Comparison of ENCODE assay signal across 9 mouse cellular contexts in genomic region chr15:82014745-82015391, GRCm38 (mm10). TPM values are rescaled to one million over a fixed set of nuclear protein-coding genes. Genes with fewer than 3 reads are reported as not detected.
DNase-seq lines count a peak whose midpoint lies in the region; ATAC-seq and TF ChIP-seq lines count a peak whose summit lies in the region.
"Had no signal": no experiment of that assay in that cellular context is flagged by ENCODE, and none has a peak within 500 bp of the region (broad histone marks: within the 10 kb centered on the region; RNA-seq: fewer than 3 reads in every experiment).

No protein-coding gene starts in this region.

- H3K9ac ChIP-seq in forebrain, embryonic 12.5 days: peak overlapping the region; percentile 94
- H3K9ac ChIP-seq in liver, embryonic 14.5 days (replicated peaks): peak overlapping the region; percentile 87

- H3K36me3 ChIP-seq in heart, embryonic 10.5 days: peaks cover 15% of the 10 kb centered on the region
- peaks cover 20% of the 10 kb centered on the region for H3K36me3 ChIP-seq in C2C12 (ENCODE audit: control insufficient read depth, insufficient read depth)
- peaks cover 15% of the 10 kb centered on the region for H3K36me3 ChIP-seq in forebrain, embryonic 12.5 days (replicated peaks)
- H3K36me3 ChIP-seq in liver, embryonic 14.5 days (replicated peaks; ENCODE audit: control insufficient read depth, insufficient read depth, low read depth): peaks cover 6% of the 10 kb centered on the region

- ATAC-seq in forebrain, embryonic 12.5 days (ENCODE audit: low FRiP score): no peak
- no peak for ATAC-seq in liver, embryonic 14.5 days (ENCODE audit: insufficient read depth)
- no peak for ATAC-seq in megakaryocyte progenitor cell, adult 5-6 weeks (replicated peaks; ENCODE audit: poor library complexity)
- no peak for ATAC-seq in cerebellum, adult (ENCODE audit: insufficient number of reproducible peaks, low FRiP score, low TSS enrichment)

- H3K27me3 ChIP-seq in heart, embryonic 10.5 days (ENCODE audit: insufficient read depth, poor library complexity, severe bottlenecking): no peaks in the 10 kb centered on the region
- no peaks in the 10 kb centered on the region for H3K27me3 ChIP-seq in C2C12 (ENCODE audit: control insufficient read depth, insufficient read depth, insufficient read length)
- H3K27me3 ChIP-seq in forebrain, embryonic 12.5 days: no peaks in the 10 kb centered on the region
- no peaks in the 10 kb centered on the region for H3K27me3 ChIP-seq in liver, embryonic 14.5 days (ENCODE audit: control insufficient read depth, insufficient read depth, low read length)

- 27% methylated on average over 9 of the region's 9 CpGs for WGBS in heart, embryonic 10.5 days
- 16% methylated on average over 9 of the region's 9 CpGs for WGBS in forebrain, embryonic 12.5 days
- 15% methylated on average over 9 of the region's 9 CpGs for WGBS in liver, embryonic 14.5 days (ENCODE audit: insufficient replicate concordance)

- H3K9me3 ChIP-seq in heart, embryonic 10.5 days: no peaks in the 10 kb centered on the region
- H3K9me3 ChIP-seq in forebrain, embryonic 12.5 days: no peaks in the 10 kb centered on the region
- no peaks in the 10 kb centered on the region for H3K9me3 ChIP-seq in liver, embryonic 14.5 days (ENCODE audit: control insufficient read depth, low read length)

- H3K4me2 ChIP-seq in forebrain, embryonic 12.5 days: peak overlapping the region; percentile 94
- H3K4me2 ChIP-seq in liver, embryonic 14.5 days (ENCODE audit: low read depth): peak overlapping the region; percentile 89

- no peak for TF ChIP-seq EP300 in liver, embryonic 14.5 days (IDR thresholded peaks at IDR 0.05; ENCODE audit: low read depth)

- peaks cover 47% of the 10 kb centered on the region for H3K79me3 ChIP-seq in C2C12 (ENCODE audit: low read depth)

- peak overlapping the region; percentile 80 for H3K4me3 ChIP-seq in heart, embryonic 10.5 days
- peak overlapping the region; percentile 95 for H3K4me3 ChIP-seq in C2C12 (ENCODE audit: insufficient read depth, poor library complexity, severe bottlenecking)
- H3K4me3 ChIP-seq in forebrain, embryonic 12.5 days (replicated peaks): peak overlapping the region; percentile 92
- peak overlapping the region; percentile 78 to 84 for H3K4me3 ChIP-seq in liver, embryonic 14.5 days (ENCODE audit: insufficient read depth in 1 of 2, low read depth in 2 of 2, low read length in 2 of 2)

- peaks cover 29% of the 10 kb centered on the region for H3K4me1 ChIP-seq in heart, embryonic 10.5 days
- peaks cover 22% of the 10 kb centered on the region for H3K4me1 ChIP-seq in forebrain, embryonic 12.5 days
- peaks cover 2 to 20% of the 10 kb centered on the region in 2 experiments for H3K4me1 ChIP-seq in liver, embryonic 14.5 days (replicated peaks; ENCODE audit: control insufficient read depth in 2 of 2, insufficient read depth in 2 of 2, low read length in 1 of 2)

- H3ac ChIP-seq in C2C12 (ENCODE audit: control insufficient read depth, insufficient read length, low read depth): peak overlapping the region; percentile 86

- H3K79me2 ChIP-seq in C2C12 (ENCODE audit: control insufficient read depth, insufficient read depth): peaks cover 78% of the 10 kb centered on the region

- no peak for DNase-seq in heart, embryonic 10.5 days (ENCODE audit: low spot score)
- DNase-seq in heart, adult 8-10 months (ENCODE audit: low spot score): no peak
- no peak for DNase-seq in liver, embryonic 14.5 days (ENCODE audit: low read depth in 3 of 3, low spot score in 3 of 3)
- no peak for DNase-seq in ovary, postnatal 10 days (ENCODE audit: low spot score)

- no peak for TF ChIP-seq CTCF in C2C12 (IDR thresholded peaks at IDR 0.05; ENCODE audit: control insufficient read depth, insufficient read depth, insufficient read length)
- no peak for TF ChIP-seq CTCF in liver, embryonic 14.5 days (IDR thresholded peaks at IDR 0.05; ENCODE audit: low read depth)

- H3K27ac ChIP-seq in heart, embryonic 10.5 days: peak overlapping the region; percentile 90; the same call in 1 of the 2 replicates
- no peak overlapping the region for H3K27ac ChIP-seq in forebrain, embryonic 12.5 days
- no peak overlapping the region; the same call in 1 of the 2 replicates for H3K27ac ChIP-seq in liver, embryonic 14.5 days

TF ChIP-seq in C2C12, 6 proteins besides CTCF, POLR2A, EP300 and RAD21:
- TF ChIP-seq CEBPB (IDR thresholded peaks at IDR 0.05; ENCODE audit: low read depth): no peak
- TF ChIP-seq MAX (IDR thresholded peaks at IDR 0.05): no peak

RNA-seq across cellular contexts. Expression of gene Desi1, which starts 18.8 kb away (rescaled TPM):
- polyA plus RNA-seq in heart, embryonic 10.5 days (2016; fragmentation: Nextera tagmentation; extraction: Ambion mirVana): 26.7 and 27.5 TPM in 2 replicates
- total RNA-seq in heart, adult 8-10 months (2022): 10 to 100 TPM; 19.5 to 33.9 (median 28.2) TPM
- polyA plus RNA-seq in C2C12 (2012; fragmentation: generic; extraction: Trizol): 56.6 TPM
- polyA plus RNA-seq in forebrain, embryonic 12.5 days (2016; fragmentation: Nextera tagmentation; extraction: Ambion mirVana): 39.2 and 40.7 TPM in 2 replicates
- polyA plus RNA-seq in liver, embryonic 14.5 days (2012; rRNA removed): 8.3 and 9.3 TPM in 2 replicates
- 8.6 and 11.3 TPM in 2 replicates for polyA plus RNA-seq in liver, embryonic 14.5 days (2014; fragmentation: Nextera tagmentation; extraction: Ambion mirVana)
- 32.6 and 38.4 TPM in 2 replicates for total RNA-seq in megakaryocyte progenitor cell, adult 5-6 weeks (2015)
- 7.1 and 9.2 TPM in 2 replicates for total RNA-seq in megakaryocyte progenitor cell, adult 5-6 weeks (2017)

RNA-seq across cellular contexts. Expression of gene Xrcc6, which starts 27.2 kb away (rescaled TPM):
- polyA plus RNA-seq in heart, embryonic 10.5 days (2016; fragmentation: Nextera tagmentation; extraction: Ambion mirVana): 98.6 and 99.8 TPM in 2 replicates
- 10 to 100 TPM; 20.9 to 28.1 (median 26.8) TPM for total RNA-seq in heart, adult 8-10 months (2022)
- polyA plus RNA-seq in C2C12 (2012; fragmentation: generic; extraction: Trizol): 53.7 TPM
- polyA plus RNA-seq in forebrain, embryonic 12.5 days (2016; fragmentation: Nextera tagmentation; extraction: Ambion mirVana): 58.5 and 64.4 TPM in 2 replicates
- polyA plus RNA-seq in liver, embryonic 14.5 days (2012; rRNA removed): 13.9 and 22.1 TPM in 2 replicates
- polyA plus RNA-seq in liver, embryonic 14.5 days (2014; fragmentation: Nextera tagmentation; extraction: Ambion mirVana): 52.9 and 62.3 TPM in 2 replicates
- total RNA-seq in megakaryocyte progenitor cell, adult 5-6 weeks (2015): 75.3 and 108 TPM in 2 replicates
- total RNA-seq in megakaryocyte progenitor cell, adult 5-6 weeks (2017): 135 and 249 TPM in 2 replicates

RNA-seq across cellular contexts. Expression of gene Snu13, which starts 32.5 kb away (rescaled TPM):
- polyA plus RNA-seq in heart, embryonic 10.5 days (2016; fragmentation: Nextera tagmentation; extraction: Ambion mirVana): 217 and 292 TPM in 2 replicates
- 10 to 100 TPM; 43.0 to 55.5 (median 51.3) TPM for total RNA-seq in heart, adult 8-10 months (2022)
- 238 TPM for polyA plus RNA-seq in C2C12 (2012; fragmentation: generic; extraction: Trizol)
- polyA plus RNA-seq in forebrain, embryonic 12.5 days (2016; fragmentation: Nextera tagmentation; extraction: Ambion mirVana): 210 and 220 TPM in 2 replicates
- 78.8 and 83.1 TPM in 2 replicates for polyA plus RNA-seq in liver, embryonic 14.5 days (2012; rRNA removed)
- 187 TPM in 2 replicates for polyA plus RNA-seq in liver, embryonic 14.5 days (2014; fragmentation: Nextera tagmentation; extraction: Ambion mirVana)
- total RNA-seq in megakaryocyte progenitor cell, adult 5-6 weeks (2015): 235 and 245 TPM in 2 replicates
- 201 and 202 TPM in 2 replicates for total RNA-seq in megakaryocyte progenitor cell, adult 5-6 weeks (2017)

RNA-seq across cellular contexts. Expression of gene 1700029P11Rik, which starts 34.5 kb away (rescaled TPM):
- polyA plus RNA-seq in heart, embryonic 10.5 days (2016; fragmentation: Nextera tagmentation; extraction: Ambion mirVana): not detected in 2 replicates
- total RNA-seq in heart, adult 8-10 months (2022): not detected
- polyA plus RNA-seq in C2C12 (2012; fragmentation: generic; extraction: Trizol): not detected
- not detected in 2 replicates for polyA plus RNA-seq in forebrain, embryonic 12.5 days (2016; fragmentation: Nextera tagmentation; extraction: Ambion mirVana)
- polyA plus RNA-seq in liver, embryonic 14.5 days (2012; rRNA removed): not detected in 2 replicates
- polyA plus RNA-seq in liver, embryonic 14.5 days (2014; fragmentation: Nextera tagmentation; extraction: Ambion mirVana): not detected in 2 replicates
- not detected in 2 replicates for total RNA-seq in megakaryocyte progenitor cell, adult 5-6 weeks (2015)
- not detected in 2 replicates for total RNA-seq in megakaryocyte progenitor cell, adult 5-6 weeks (2017)
- total RNA-seq: gastrocnemius, postnatal 10 days had no signal

RNA-seq across cellular contexts. Expression of gene 4930407I10Rik, which starts 44.1 kb away (rescaled TPM):
- polyA plus RNA-seq in heart, embryonic 10.5 days (2016; fragmentation: Nextera tagmentation; extraction: Ambion mirVana): not detected in 2 replicates
- total RNA-seq in heart, adult 8-10 months (2022): not detected
- polyA plus RNA-seq in C2C12 (2012; fragmentation: generic; extraction: Trizol): not detected
- 0.06 TPM in 1 of 2 replicates, not detected in the other for polyA plus RNA-seq in forebrain, embryonic 12.5 days (2016; fragmentation: Nextera tagmentation; extraction: Ambion mirVana)
- not detected in 2 replicates for polyA plus RNA-seq in liver, embryonic 14.5 days (2012; rRNA removed)
- polyA plus RNA-seq in liver, embryonic 14.5 days (2014; fragmentation: Nextera tagmentation; extraction: Ambion mirVana): not detected in 2 replicates
- not detected in 2 replicates for total RNA-seq in megakaryocyte progenitor cell, adult 5-6 weeks (2015)
- total RNA-seq in megakaryocyte progenitor cell, adult 5-6 weeks (2017): not detected in 2 replicates
- total RNA-seq: gastrocnemius, postnatal 10 days had no signal
